Mouse (Mus musculus): ENCODE measurements around the gene Vsig8.

GRCm38 (mm10) chr1:172508172-172508571 is 47.6 kb upstream of the Vsig8 start:
- TF ChIP-seq CTCF (IDR thresholded peaks at IDR 0.05; ENCODE audit: borderline replicate concordance, insufficient read depth, low read length) (no peak), POLR2A (IDR thresholded peaks at IDR 0.05; ENCODE audit: low read depth, low read length) (no peak)
